Mouse (Mus musculus): Measurements from ENCODE around the gene Comp.

Gene Comp

GRCm38 (mm10) chr8:70373397-70374317, at the start of gene Comp:
Gene Comp, plus strand, starts transcription at chr8:70373558.
- no peak for DNase-seq

GRCm38 (mm10) chr8:70323716-70324115, 49.6 kb upstream of the Comp start:
- DNase-seq: no peak

GRCm38 (mm10) chr8:70327512-70327911, 45.8 kb upstream of the Comp start:
- DNase-seq: no peak

- DNase-seq: no peak
These were observed 44.1 kb upstream of the Comp start, which contains the start of gene Gdf1 for GRCm38 (mm10) chr8:70329124-70329834. Gene Gdf1, plus strand, starts transcription at chr8:70329817.

GRCm38 (mm10) chr8:70329835-70330740, 43.3 kb upstream of the Comp start:
- DNase-seq: no peak

- DNase-seq: no peak
These were observed 42.5 kb upstream of the Comp start for GRCm38 (mm10) chr8:70330741-70331364.

GRCm38 (mm10) chr8:70331526-70331925, 41.8 kb upstream of the Comp start:
- no peak for DNase-seq

- DNase-seq: no peak
These were observed 41.1 kb upstream of the Comp start for GRCm38 (mm10) chr8:70332070-70332877.

- DNase-seq: no peak
These were observed 40.5 kb upstream of the Comp start for GRCm38 (mm10) chr8:70332878-70333202.

GRCm38 (mm10) chr8:70338931-70339330, 34.4 kb upstream of the Comp start:
- no peak for DNase-seq

GRCm38 (mm10) chr8:70340659-70341058, 32.7 kb upstream of the Comp start:
- DNase-seq: no peak

GRCm38 (mm10) chr8:70342007-70342406, 31.4 kb upstream of the Comp start:
- DNase-seq: no peak

- no peak for DNase-seq
These were observed 30.3 kb upstream of the Comp start for GRCm38 (mm10) chr8:70343076-70343475.

GRCm38 (mm10) chr8:70343696-70344095, 29.7 kb upstream of the Comp start:
- DNase-seq: peak; percentile 38

- no peak for DNase-seq
These were observed 29.1 kb upstream of the Comp start for GRCm38 (mm10) chr8:70344279-70344678.

- DNase-seq: no peak
These were observed 25.9 kb upstream of the Comp start for GRCm38 (mm10) chr8:70347443-70347842.

- DNase-seq: no peak
These were observed 25.4 kb upstream of the Comp start for GRCm38 (mm10) chr8:70347860-70348420.

- DNase-seq: no peak
These were observed 22.0 kb upstream of the Comp start for GRCm38 (mm10) chr8:70351035-70351999.

GRCm38 (mm10) chr8:70352000-70352384, 21.4 kb upstream of the Comp start:
- no peak for DNase-seq

- peak; percentile 65 for DNase-seq
These were observed 20.7 kb upstream of the Comp start for GRCm38 (mm10) chr8:70352657-70353151.

Data from thymus, postnatal 25 days (tissue).